Mouse (Mus musculus): ENCODE measurements around the gene AI182371. TPM values are rescaled to one million over a fixed set of nuclear protein-coding genes. Genes with fewer than 3 reads are reported as not detected.

Gene AI182371
- total RNA-seq (2022): under 1 TPM in 1 of 4 experiments, not detected in 3; 0.25 TPM

- DNase-seq (ENCODE audit: low spot score): no peak
Observed at GRCm38 (mm10) chr2:35101443-35101842, at the start of gene AI182371. Gene AI182371, minus strand, starts transcription at chr2:35101543.

DNA sequence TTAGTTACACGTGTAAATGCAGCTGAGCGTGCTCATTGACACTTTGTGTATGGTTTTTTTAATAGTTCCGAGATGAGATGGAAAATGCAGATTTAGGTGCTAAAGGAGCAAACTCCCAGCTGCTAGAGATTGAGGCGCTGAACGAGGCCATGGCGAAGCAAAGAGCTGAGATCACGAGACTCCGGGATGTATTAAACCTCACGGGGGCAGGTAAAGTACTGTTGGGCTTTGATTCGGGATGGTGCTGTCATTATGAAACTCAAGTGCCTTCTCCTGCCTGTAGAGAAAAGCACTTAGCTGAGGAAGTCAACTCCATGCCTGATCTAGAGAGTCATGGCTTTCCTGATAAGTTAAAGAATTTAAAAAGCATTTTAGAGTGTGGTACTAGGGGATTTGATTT lies 47.5 kb upstream of the AI182371 start:
- no peak for DNase-seq (ENCODE audit: low spot score)

GRCm38 (mm10) chr2:35141673-35142072 lies 40.3 kb upstream of the AI182371 start:
- no peak for DNase-seq (ENCODE audit: low spot score)

- no peak for DNase-seq (ENCODE audit: low spot score)
Observed at GRCm38 (mm10) chr2:35138576-35138975, 37.2 kb upstream of the AI182371 start.

DNA sequence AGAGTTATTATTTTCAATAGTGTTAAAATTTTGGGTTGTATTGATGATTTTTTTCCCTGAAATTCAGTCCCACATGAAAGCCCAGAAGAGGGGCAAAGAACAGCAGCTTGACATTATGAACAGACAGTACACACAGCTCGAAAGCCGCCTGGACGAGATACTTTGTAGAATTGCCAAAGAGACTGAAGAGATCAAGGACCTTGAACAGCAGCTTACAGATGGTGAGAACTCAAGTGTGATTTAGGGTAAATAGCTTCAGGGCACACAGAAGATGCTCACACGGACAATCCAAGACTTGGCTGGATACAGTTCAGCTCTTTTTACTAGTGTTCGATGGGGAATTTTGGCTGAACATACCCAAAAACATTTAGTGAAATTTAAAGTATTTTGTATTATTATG lies 32.5 kb upstream of the AI182371 start:
- no peak for DNase-seq (ENCODE audit: low spot score)

DNA sequence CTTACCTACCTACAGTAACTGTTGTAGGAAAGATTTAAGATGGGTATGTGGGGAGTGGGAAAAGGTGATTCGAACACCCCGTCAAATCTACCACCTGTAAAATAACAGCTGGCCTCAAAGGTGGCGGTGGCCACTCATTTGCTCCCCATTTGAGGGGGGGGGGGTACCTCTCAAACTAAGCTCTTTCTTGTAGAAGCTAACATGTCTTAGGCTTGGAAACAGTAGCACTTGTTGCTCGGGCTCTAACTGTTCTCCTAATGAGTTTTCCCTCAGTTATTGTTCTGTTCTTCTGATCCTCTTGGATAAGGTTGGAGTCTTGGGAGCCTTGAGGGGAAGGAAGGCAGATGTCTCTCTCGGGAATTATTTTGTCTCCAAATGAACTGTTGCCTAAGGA lies 31.3 kb upstream of the AI182371 start:
- no peak for DNase-seq (ENCODE audit: low spot score)

GRCm38 (mm10) chr2:35131991-35132661 lies 30.8 kb upstream of the AI182371 start:
- peak; percentile 100 for DNase-seq (ENCODE audit: low spot score)

DNA sequence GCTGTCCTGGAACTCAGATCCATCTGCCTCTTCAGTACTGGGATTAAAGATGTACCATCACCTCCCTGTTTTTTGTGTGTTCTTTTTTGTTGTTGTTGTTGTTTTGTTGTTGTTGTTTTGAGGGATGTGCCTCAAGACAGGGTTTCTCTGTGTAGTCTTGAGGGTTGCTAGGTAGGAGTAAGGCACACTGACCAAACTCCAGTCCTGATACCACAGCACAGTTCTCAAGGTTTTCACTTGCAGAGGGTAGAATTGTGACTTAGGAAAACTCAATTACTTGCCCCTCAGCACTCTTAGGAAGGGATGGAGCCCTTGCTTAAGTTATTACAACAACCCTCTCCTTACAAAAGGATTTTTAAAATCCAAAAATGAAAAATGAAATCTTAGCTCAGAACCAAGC lies 30.1 kb upstream of the AI182371 start:
- DNase-seq (ENCODE audit: low spot score): no peak

DNA sequence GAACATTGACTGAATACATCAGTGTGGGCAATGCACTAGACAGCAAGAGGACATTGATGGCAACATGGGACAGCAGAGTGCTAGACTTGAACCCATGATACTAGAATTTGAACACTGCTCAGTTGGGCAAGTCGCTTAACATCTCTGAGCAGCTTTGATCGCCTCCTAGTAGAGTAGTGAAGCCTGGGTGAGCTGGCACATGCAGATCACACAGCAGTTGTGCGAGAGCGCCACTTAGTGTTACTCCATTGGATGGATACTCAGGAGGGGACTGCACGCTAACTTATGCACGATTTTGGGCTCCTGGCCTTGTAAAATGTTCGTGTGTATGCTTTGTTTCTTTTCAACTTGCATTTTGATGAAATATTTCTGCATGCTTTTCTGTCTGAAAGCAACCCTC lies 23.4 kb upstream of the AI182371 start:
- no peak for DNase-seq (ENCODE audit: low spot score)

DNA sequence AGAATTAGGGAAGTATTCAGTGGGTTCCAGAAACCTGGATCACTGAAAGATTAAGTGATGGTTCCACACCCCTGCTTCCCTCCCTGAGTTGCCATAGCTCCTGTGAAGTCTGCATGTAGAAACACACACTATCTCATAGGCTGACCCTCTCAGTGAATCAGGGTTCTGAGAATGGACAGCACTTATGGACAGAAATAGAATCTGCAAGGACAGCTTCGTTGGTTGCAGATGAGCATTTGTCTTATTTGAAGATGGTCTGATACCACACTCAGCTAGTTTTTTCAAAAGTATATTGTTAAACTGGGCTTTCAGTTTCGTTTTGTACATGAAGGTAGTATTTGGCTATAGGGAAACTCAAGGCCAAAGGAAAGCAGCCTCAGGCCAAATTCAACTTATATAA lies 9.2 kb upstream of the AI182371 start:
- no peak for DNase-seq (ENCODE audit: low spot score)

DNA sequence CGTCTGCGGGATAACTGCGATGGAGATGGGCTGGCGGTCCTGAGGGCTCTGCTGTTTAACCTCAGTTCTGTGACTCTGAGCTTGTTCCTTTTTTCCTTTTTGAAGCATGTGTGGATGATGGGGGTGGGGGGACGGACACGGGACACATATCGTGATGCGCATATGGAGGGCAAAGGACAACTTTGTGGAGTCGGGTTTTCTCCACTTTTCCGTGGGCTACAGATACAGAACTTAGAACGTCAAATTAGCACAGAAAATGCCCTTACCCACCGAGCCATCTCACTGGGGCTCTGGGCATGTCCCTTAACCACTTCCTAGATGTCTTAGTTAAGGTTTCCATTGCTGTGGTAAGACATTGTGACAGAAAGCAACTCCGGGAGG lies 8.6 kb upstream of the AI182371 start:
- no peak for DNase-seq (ENCODE audit: low spot score)

- peak; percentile 93 for DNase-seq (ENCODE audit: low spot score)
Observed at GRCm38 (mm10) chr2:35109141-35109923, 8.0 kb upstream of the AI182371 start, which contains the start of gene Cntrl. Gene Cntrl, plus strand, starts transcription at chr2:35109492.

- peak; percentile 15 for DNase-seq (ENCODE audit: low spot score)
Observed at GRCm38 (mm10) chr2:35108712-35109111, 7.4 kb upstream of the AI182371 start.

- no peak for DNase-seq (ENCODE audit: low spot score)
Observed at GRCm38 (mm10) chr2:35107984-35108635, 6.8 kb upstream of the AI182371 start.

DNA sequence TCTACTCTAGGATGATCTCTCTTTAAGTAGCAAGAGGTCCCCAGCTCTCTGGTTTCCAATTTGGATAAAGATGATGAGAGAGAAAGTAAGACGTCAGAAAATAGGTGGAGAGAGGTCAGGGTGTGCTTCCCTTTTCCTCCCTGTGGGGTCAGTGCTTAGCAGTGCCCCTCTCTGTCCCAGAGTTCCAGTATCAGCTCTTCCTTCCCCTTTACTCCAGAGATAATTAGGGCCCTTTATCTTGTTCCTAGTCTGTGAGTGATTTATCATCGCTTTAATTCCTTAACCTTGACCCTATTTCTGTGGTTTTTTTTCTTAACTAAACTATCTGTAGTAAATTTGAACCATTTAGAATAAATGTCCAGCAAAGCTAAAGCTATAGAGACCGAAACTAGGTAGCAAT lies 3.5 kb upstream of the AI182371 start:
- no peak for DNase-seq (ENCODE audit: low spot score)

- DNase-seq (ENCODE audit: low spot score): no peak
Observed at GRCm38 (mm10) chr2:35103558-35103957, 2.2 kb upstream of the AI182371 start.

- no peak for DNase-seq (ENCODE audit: low spot score)
Observed at GRCm38 (mm10) chr2:35102777-35103176, 1.4 kb upstream of the AI182371 start.

DNA sequence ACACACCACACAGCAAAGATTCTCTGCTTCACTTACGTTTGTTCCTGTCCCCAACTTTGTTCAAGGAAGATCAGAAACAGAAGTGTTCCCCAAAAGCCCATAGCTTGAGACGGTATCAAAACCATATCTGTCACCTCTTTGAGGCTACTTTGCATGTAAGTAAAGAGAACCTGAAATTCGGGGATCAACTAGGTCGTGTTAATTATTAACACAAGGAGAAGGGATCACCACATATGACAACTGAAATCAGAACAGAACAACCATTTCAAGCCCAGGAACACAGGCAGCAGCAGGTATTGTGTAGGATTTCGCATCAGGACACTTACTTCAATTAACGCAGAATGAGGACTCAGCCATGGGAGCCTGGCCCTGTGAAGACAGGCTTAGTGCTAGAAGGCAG lies 814 bp downstream of the AI182371 start:
- DNase-seq (ENCODE audit: low spot score): no peak

- no peak for DNase-seq (ENCODE audit: low spot score)
Observed at GRCm38 (mm10) chr2:35087418-35087817, 13.9 kb downstream of the AI182371 start.

DNA sequence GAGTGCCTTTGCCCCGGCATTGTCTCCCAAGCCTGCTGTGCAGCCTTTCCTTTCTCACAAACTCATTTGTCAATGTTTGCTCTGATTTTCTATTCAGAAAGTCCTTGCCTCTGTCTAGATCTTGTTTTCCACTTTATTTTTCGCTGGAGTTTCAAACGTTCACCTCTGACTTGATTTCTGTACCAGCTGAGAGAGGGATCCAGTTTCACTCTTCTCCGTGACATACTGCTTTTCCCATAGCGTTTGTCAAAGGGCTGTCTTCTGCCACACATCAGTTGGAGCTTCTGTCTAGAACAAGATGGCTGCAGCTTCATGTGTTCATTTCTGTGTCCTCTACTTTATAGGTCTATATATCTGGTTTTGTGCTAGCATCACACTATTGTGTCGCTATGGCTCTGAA lies 22.2 kb downstream of the AI182371 start:
- no peak for DNase-seq (ENCODE audit: low spot score)

DNA sequence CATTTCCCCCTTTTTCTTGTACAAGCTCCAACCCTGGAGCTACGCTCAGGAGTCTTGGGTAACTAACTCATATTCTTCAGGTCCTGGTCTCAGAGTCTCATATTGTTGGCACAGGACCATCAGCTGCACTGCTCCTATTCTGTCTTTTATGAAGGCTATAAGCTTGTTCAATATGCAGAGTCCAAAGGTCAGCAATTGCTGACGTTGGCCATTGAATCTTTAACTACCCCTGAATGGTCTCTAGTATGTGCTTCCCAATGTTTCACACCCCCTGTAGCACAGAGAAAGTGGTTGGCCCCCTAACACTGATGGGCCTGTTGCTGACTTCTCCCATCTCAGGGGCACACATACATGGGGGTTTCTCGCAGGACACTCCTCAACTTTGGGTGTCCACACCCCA lies 27.0 kb downstream of the AI182371 start:
- DNase-seq (ENCODE audit: low spot score): no peak

- DNase-seq (ENCODE audit: low spot score): no peak
Observed at GRCm38 (mm10) chr2:35072547-35072946, 28.8 kb downstream of the AI182371 start.

DNA sequence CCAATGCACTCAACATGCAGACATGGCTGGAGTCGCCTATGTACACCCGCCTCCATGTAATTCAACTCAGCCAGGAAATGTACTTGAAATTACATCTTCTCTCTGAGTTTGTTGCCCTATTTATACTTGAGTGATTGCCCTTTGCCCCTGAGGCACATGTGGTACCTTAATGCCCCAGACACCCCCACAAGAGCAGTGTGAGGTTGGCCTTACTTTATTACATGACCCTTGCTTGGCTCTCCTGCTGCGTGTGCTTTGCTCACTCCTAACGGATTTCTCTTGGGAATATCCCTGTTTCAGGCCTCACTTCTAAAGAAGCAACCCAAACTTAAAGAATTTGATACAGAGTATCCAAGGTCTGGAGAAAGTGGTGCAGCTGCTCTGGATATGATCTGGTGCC lies 31.1 kb downstream of the AI182371 start:
- no peak for DNase-seq (ENCODE audit: low spot score)

All from heart, adult 8-10 months (tissue).